Mouse (Mus musculus) MEL (cell line): ENCODE data around the gene Hnrnpll. TPM values are rescaled to one million over a fixed set of nuclear protein-coding genes. Genes with fewer than 3 reads are reported as not detected.

Experiments
- DNase-seq: peaks from one replicate; pipeline ENCODE4 v3.0.0; 2011; ENCODE audit warnings: low read depth, low spot score
- H3K27ac ChIP-seq: 2 replicates; pipeline ENCODE4 v1.5.1; 2012; ENCODE audit warnings: low read depth, mild to moderate bottlenecking, control low read depth, low read length, moderate library complexity; ENCODE audit not compliant: control insufficient read depth
- H3K27me3 ChIP-seq, 2 experiments: fragments of 150-350 bp in 1 of 2; sonication (generic) in 1 of 2; 2 replicates each; pipeline ENCODE4 v1.6.1; 2012; ENCODE audit warnings: low read length in 2 of 2, mild to moderate bottlenecking in 2 of 2, improper control_type of control experiment in 1 of 2, moderate library complexity in 1 of 2; ENCODE audit not compliant: insufficient read depth in 2 of 2, control insufficient read depth in 1 of 2
- H3K36me3 ChIP-seq, 2 experiments: 2 replicates each; pipeline ENCODE4 v1.6.1; 2012 to 2014; ENCODE audit warnings: low read length in 2 of 2, improper control_type of control experiment in 1 of 2, inconsistent platforms in 1 of 2, mild to moderate bottlenecking in 1 of 2; ENCODE audit not compliant: insufficient read depth in 2 of 2, control insufficient read depth in 1 of 2
- H3K4me1 ChIP-seq, 2 experiments: fragments of 150-350 bp in 1 of 2; sonication (generic) in 1 of 2; 2 replicates each; pipeline ENCODE4 v1.6.1; 2012; ENCODE audit warnings: low read length in 2 of 2, improper control_type of control experiment in 1 of 2, mild to moderate bottlenecking in 1 of 2; ENCODE audit not compliant: insufficient read depth in 2 of 2, control insufficient read depth in 1 of 2
- H3K4me3 ChIP-seq, 2 experiments: fragments of 150-350 bp in 1 of 2; sonication (generic) in 1 of 2; 2 replicates each; pipeline ENCODE4 v1.5.1; 2012; ENCODE audit warnings: low read depth in 2 of 2, low read length in 2 of 2, mild to moderate bottlenecking in 2 of 2, moderate library complexity in 2 of 2, control low read depth in 1 of 2, improper control_type of control experiment in 1 of 2; ENCODE audit not compliant: control insufficient read depth in 1 of 2, insufficient read depth in 1 of 2
- H3K79me2 ChIP-seq: 2 replicates; pipeline ENCODE4 v1.6.1; 2012; ENCODE audit warnings: mild to moderate bottlenecking, low read length, moderate library complexity; ENCODE audit not compliant: control insufficient read depth, poor library complexity, insufficient read depth
- H3K9ac ChIP-seq: 2 replicates; pipeline ENCODE4 v1.6.1; 2012; ENCODE audit warnings: low read depth, mild to moderate bottlenecking, control low read depth, low read length, moderate library complexity; ENCODE audit not compliant: control insufficient read depth, poor library complexity, severe bottlenecking
- H3K9me3 ChIP-seq: fragments of 150-350 bp; sonication (generic); replicated peaks from 2 replicates; pipeline ENCODE4 v1.6.1; 2012; ENCODE audit warnings: mild to moderate bottlenecking, low read length, improper control_type of control experiment, moderate library complexity; ENCODE audit not compliant: insufficient read depth
- BHLHE40 ChIP-seq: IDR thresholded peaks from 2 replicates; pipeline ENCODE4 v1.6.1; 2012; ENCODE audit warnings: low read depth, mild to moderate bottlenecking, inconsistent platforms, low read length, improper control_type of control experiment, borderline replicate concordance
- CHD1 ChIP-seq: IDR thresholded peaks from 2 replicates; pipeline ENCODE4 v1.6.1; 2012; ENCODE audit warnings: low read depth, mild to moderate bottlenecking, inconsistent platforms, low read length, improper control_type of control experiment
- CTCF ChIP-seq, 3 experiments: IDR thresholded peaks in 2 of 3; conservative IDR thresholded peaks in 1 of 3; 2 replicates each; pipeline ENCODE4 v1.5.1; 2011 to 2012; ENCODE audit warnings: low read length in 3 of 3, low read depth in 2 of 3, mild to moderate bottlenecking in 2 of 3, improper control_type of control experiment in 1 of 3, inconsistent platforms in 1 of 3, mixed read lengths in 1 of 3, moderate library complexity in 1 of 3; ENCODE audit not compliant: control insufficient read depth in 1 of 3, insufficient read depth in 1 of 3, poor library complexity in 1 of 3, severe bottlenecking in 1 of 3
- E2F4 ChIP-seq: IDR thresholded peaks from 2 replicates; pipeline ENCODE4 v1.6.1; 2011; ENCODE audit warnings: low read depth, low read length, improper control_type of control experiment, borderline replicate concordance
- ELF1 ChIP-seq: IDR thresholded peaks from 2 replicates; pipeline ENCODE4 v1.6.1; 2014; ENCODE audit warnings: low read depth, mild to moderate bottlenecking, inconsistent platforms, low read length, improper control_type of control experiment, moderate library complexity
- ETS1 ChIP-seq: IDR thresholded peaks from 2 replicates; pipeline ENCODE4 v1.6.1; 2012; ENCODE audit warnings: low read depth, mild to moderate bottlenecking, inconsistent platforms, low read length, improper control_type of control experiment, moderate library complexity
- GATA1 ChIP-seq: IDR thresholded peaks from 2 replicates; pipeline ENCODE4 v1.6.1; 2011; ENCODE audit warnings: low read depth, low read length, improper control_type of control experiment
- MAFK ChIP-seq: IDR thresholded peaks from 2 replicates; pipeline ENCODE4 v1.6.1; 2011; ENCODE audit warnings: low read depth, mild to moderate bottlenecking, low read length, improper control_type of control experiment, borderline replicate concordance
- MAZ ChIP-seq: IDR thresholded peaks from 2 replicates; pipeline ENCODE4 v1.6.1; 2012; ENCODE audit warnings: low read depth, mild to moderate bottlenecking, inconsistent platforms, low read length, improper control_type of control experiment
- POLR2A ChIP-seq, 2 experiments: IDR thresholded peaks; 2 replicates each; pipeline ENCODE4 v1.6.1; 2011 to 2012; ENCODE audit warnings: low read length in 2 of 2, mild to moderate bottlenecking in 2 of 2, control low read depth in 1 of 2, improper control_type of control experiment in 1 of 2, low read depth in 1 of 2, moderate library complexity in 1 of 2; ENCODE audit not compliant: control insufficient read depth in 1 of 2, insufficient read depth in 1 of 2, poor library complexity in 1 of 2
- POLR2AphosphoS5 ChIP-seq: IDR thresholded peaks from 2 replicates; pipeline ENCODE4 v1.6.1; 2012; ENCODE audit warnings: low read depth, borderline replicate concordance, mild to moderate bottlenecking, inconsistent platforms, low read length, moderate library complexity, mixed read lengths
- RAD21 ChIP-seq: IDR thresholded peaks from 2 replicates; pipeline ENCODE4 v1.6.1; 2011; ENCODE audit warnings: mild to moderate bottlenecking, low read depth, low read length, improper control_type of control experiment
- RCOR1 ChIP-seq: IDR thresholded peaks from 2 replicates; pipeline ENCODE4 v1.6.1; 2012; ENCODE audit warnings: low read depth, mild to moderate bottlenecking, inconsistent platforms, low read length, improper control_type of control experiment
- SMC3 ChIP-seq: IDR thresholded peaks from 2 replicates; pipeline ENCODE4 v1.6.1; 2011; ENCODE audit warnings: low read depth, low read length, improper control_type of control experiment
- TBP ChIP-seq: IDR thresholded peaks from 2 replicates; pipeline ENCODE4 v1.8.0; 2011; ENCODE audit warnings: low read depth, low read length, improper control_type of control experiment
- TCF12 ChIP-seq: IDR thresholded peaks from 2 replicates; pipeline ENCODE4 v1.6.1; 2014; ENCODE audit warnings: low read depth, mild to moderate bottlenecking, inconsistent platforms, low read length, improper control_type of control experiment, moderate library complexity
- UBTF ChIP-seq: IDR thresholded peaks from 2 replicates; pipeline ENCODE4 v1.6.1; 2012; ENCODE audit warnings: low read depth, mild to moderate bottlenecking, inconsistent platforms, low read length, improper control_type of control experiment, moderate library complexity, borderline replicate concordance; ENCODE audit not compliant: insufficient read depth
- USF1 ChIP-seq: IDR thresholded peaks from 2 replicates; pipeline ENCODE4 v1.6.1; 2014; ENCODE audit warnings: low read depth, mild to moderate bottlenecking, inconsistent platforms, low read length, improper control_type of control experiment, moderate library complexity
- ZC3H11A ChIP-seq: IDR thresholded peaks from 2 replicates; pipeline ENCODE4 v1.6.1; 2012; ENCODE audit warnings: low read depth, mild to moderate bottlenecking, inconsistent platforms, low read length, improper control_type of control experiment
- ZKSCAN1 ChIP-seq: IDR thresholded peaks from 2 replicates; pipeline ENCODE4 v1.6.1; 2012; ENCODE audit warnings: low read depth, mild to moderate bottlenecking, inconsistent platforms, low read length, improper control_type of control experiment, moderate library complexity
- ZMIZ1 ChIP-seq: IDR thresholded peaks from 2 replicates; pipeline ENCODE4 v1.6.1; 2012; ENCODE audit warnings: low read depth, mild to moderate bottlenecking, inconsistent platforms, low read length, improper control_type of control experiment, moderate library complexity
- ZNF384 ChIP-seq: IDR thresholded peaks from 2 replicates; pipeline ENCODE4 v1.6.1; 2012; ENCODE audit warnings: low read depth, mild to moderate bottlenecking, inconsistent platforms, low read length, improper control_type of control experiment
- polyA plus RNA-seq, 2 experiments: library from polyadenylated mRNA; stranded (reverse) in 1 of 2; unstranded in 1 of 2; fragments of >175 nt in 1 of 2; fragments of >200 nt in 1 of 2; gene quantifications; 2 replicates each; pipeline versions ENCODE4 v1.2.1 to v1.2.4; 2012; ENCODE audit warnings: low replicate concordance in 2 of 2, low read depth in 1 of 2; ENCODE audit not compliant: insufficient read length in 2 of 2, insufficient read depth in 1 of 2, missing spikeins in 1 of 2
- total RNA-seq: library from RNA; depleted of rRNA; stranded (reverse); fragments of 300-350 nt; gene quantifications from 2 replicates; pipeline ENCODE4 v1.2.3, GENCODE M21; 2012

Gene Hnrnpll
- total and polyA plus RNA-seq, 3 experiments: 48.7 to 142 (median 77.7) TPM

- Histone ChIP-seq H3K9me3 (no peaks in the 10 kb centered on the region), H3K27ac (no peak overlapping the region), H3K4me3 (no peak overlapping the region), H3K9ac (no peak overlapping the region), H3K36me3 (peaks cover 0 to 53% of the 10 kb centered on the region in 2 experiments; a peak in 2 of 4 replicates), H3K79me2 (peaks cover 7% of the 10 kb centered on the region), H3K4me1 (no peaks in the 10 kb centered on the region), H3K27me3 (no peaks in the 10 kb centered on the region)
- peak; percentile 73 for DNase-seq
- TF ChIP-seq BHLHE40 (no peak), ZNF384 (no peak), E2F4 (no peak), ELF1 (no peak), CTCF (IDR thresholded peaks at IDR 0.05 in 2 of 3, conservative IDR thresholded peaks at IDR 0.05 in 1 of 3; ENCODE audit: control insufficient read depth in 1 of 3, insufficient read depth in 1 of 3, low read depth in 2 of 3, low read length in 3 of 3, poor library complexity in 1 of 3, severe bottlenecking in 1 of 3) (peak; percentile 17 to 75 (median 50); a peak in 5 of 6 replicates), ZC3H11A (peak; percentile 46), MAFK (no peak), POLR2AphosphoS5 (no peak), GATA1 (no peak), TBP (no peak), SMC3 (peak; percentile 58), ZKSCAN1 (no peak), RAD21 (peak; percentile 59), UBTF (no peak), POLR2A (IDR thresholded peaks at IDR 0.05; ENCODE audit: control insufficient read depth in 1 of 2, insufficient read depth in 1 of 2, low read depth in 1 of 2, low read length in 2 of 2, poor library complexity in 1 of 2) (no peak), CHD1 (no peak), USF1 (no peak), ZMIZ1 (no peak)
Observed at GRCm38 (mm10) chr17:80048230-80048629, 13.9 kb downstream of the Hnrnpll start.

DNA sequence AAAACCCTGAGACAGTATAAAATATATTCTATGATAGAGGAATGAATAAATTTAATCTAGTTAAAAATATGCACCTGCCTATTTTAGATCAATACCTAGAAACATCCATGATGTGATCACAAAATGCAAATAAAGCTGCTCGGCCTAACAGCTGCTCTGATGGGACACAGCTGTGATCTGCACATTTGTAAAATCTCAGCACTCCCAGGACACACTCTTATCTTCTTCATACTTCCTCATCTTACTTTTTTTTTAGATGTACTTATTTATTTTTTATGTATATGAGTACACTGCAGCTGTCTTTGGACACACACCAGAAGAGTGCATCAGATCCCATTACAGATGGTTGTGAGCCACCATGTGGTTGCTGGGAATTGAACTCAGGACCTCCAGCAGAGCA is 20.4 kb downstream of the Hnrnpll start:
- no peaks in the 10 kb centered on the region for H3K4me1 ChIP-seq
- no peak for DNase-seq
- H3K27ac ChIP-seq: no peak overlapping the region
- no peaks in the 10 kb centered on the region for H3K9me3 ChIP-seq
- H3K27me3 ChIP-seq: no peaks in the 10 kb centered on the region
- no peak overlapping the region for H3K4me3 ChIP-seq
- H3K9ac ChIP-seq: no peak overlapping the region
- H3K79me2 ChIP-seq: peaks cover 2% of the 10 kb centered on the region
- peaks cover 0 to 38% of the 10 kb centered on the region in 2 experiments; a peak in 2 of 4 replicates for H3K36me3 ChIP-seq
- peak; percentile 32; the same call in 1 of the 2 replicates for TF ChIP-seq ETS1
- TF ChIP-seq ZMIZ1: no peak
- no peak for TF ChIP-seq TCF12
- no peak for TF ChIP-seq MAZ
- peak; percentile 73 for TF ChIP-seq RCOR1
- peak; percentile 64 for TF ChIP-seq ZNF384
- TF ChIP-seq GATA1: peak; percentile 40; the same call in 1 of the 2 replicates
